Mouse (Mus musculus) E14TG2a.4 (cell line): ENCODE measurements around the gene Hexim2.

Experiments used
- CTCF ChIP-seq: conservative IDR thresholded peaks from 2 replicates; pipeline ENCODE4 v1.5.1; 2014; ENCODE audit warnings: low read length
- POU5F1 ChIP-seq: IDR thresholded peaks from 2 replicates; pipeline ENCODE4 v1.6.1; 2014; ENCODE audit warnings: low read length, borderline replicate concordance

- TF ChIP-seq CTCF, result peak; percentile 21
- no peak for TF ChIP-seq POU5F1
Measured at GRCm38 (mm10) chr11:103116959-103117590, 15.2 kb upstream of the Hexim2 start.
